Mouse (Mus musculus) ovary, postnatal 10 days (tissue): Measurements from ENCODE around the gene Eif3g.

Source experiments
- DNase-seq: peaks from one replicate; pipeline ENCODE4 v3.0.0; 2022; ENCODE audit warnings: low spot score

Gene Eif3g

GRCm38 (mm10) chr9:20898511-20899073 is at the start of gene Eif3g:
Gene Eif3g, minus strand, starts transcription at chr9:20898623.
- peak; percentile 68 for DNase-seq

GRCm38 (mm10) chr9:20946066-20946880 is 47.9 kb upstream of the Eif3g start:
- no peak for DNase-seq

GRCm38 (mm10) chr9:20944697-20945370 is 46.4 kb upstream of the Eif3g start:
- no peak for DNase-seq

- DNase-seq: no peak
Observed at GRCm38 (mm10) chr9:20943911-20944310, 45.5 kb upstream of the Eif3g start.

- no peak for DNase-seq
Observed at GRCm38 (mm10) chr9:20943396-20943795, 45.0 kb upstream of the Eif3g start.

GRCm38 (mm10) chr9:20923258-20923657 is 24.8 kb upstream of the Eif3g start:
- no peak for DNase-seq

- DNase-seq: no peak
Observed at GRCm38 (mm10) chr9:20916160-20916559, 17.7 kb upstream of the Eif3g start.

- no peak for DNase-seq
Observed at GRCm38 (mm10) chr9:20909948-20910347, 11.5 kb upstream of the Eif3g start.

GRCm38 (mm10) chr9:20902174-20902491 is 3.7 kb upstream of the Eif3g start:
- DNase-seq: no peak

- DNase-seq: no peak
Observed at GRCm38 (mm10) chr9:20901466-20902173, 3.2 kb upstream of the Eif3g start.

GRCm38 (mm10) chr9:20897736-20898510 is 500 bp downstream of the Eif3g start:
- DNase-seq: no peak

GRCm38 (mm10) chr9:20895382-20895781 is 3.0 kb downstream of the Eif3g start:
- DNase-seq: no peak

GRCm38 (mm10) chr9:20894629-20895028 is 3.8 kb downstream of the Eif3g start:
- no peak for DNase-seq

GRCm38 (mm10) chr9:20893590-20894343 is 4.7 kb downstream of the Eif3g start:
- no peak for DNase-seq

- no peak for DNase-seq
Observed at GRCm38 (mm10) chr9:20893069-20893468, 5.4 kb downstream of the Eif3g start.

GRCm38 (mm10) chr9:20892104-20892653 is 6.2 kb downstream of the Eif3g start:
- no peak for DNase-seq

GRCm38 (mm10) chr9:20891339-20892103 is 6.9 kb downstream of the Eif3g start:
- DNase-seq: no peak

GRCm38 (mm10) chr9:20890411-20890810 is 8.0 kb downstream of the Eif3g start:
- DNase-seq: no peak

- no peak for DNase-seq
Observed at GRCm38 (mm10) chr9:20889185-20890141, 9.0 kb downstream of the Eif3g start.
